Mouse (Mus musculus) limb, embryonic 14.5 days (tissue): ENCODE measurements at regions not wholly inside any gene's neighbourhood (a gene's known extent, or its start where the extent isn't known, plus 50 kb on each side); places are given as distances from the start of the nearest gene placed in this dataset.
"Not testable (repeated sequence)": the region's sequence is repeated elsewhere in the genome, so short reads cannot be mapped to it uniquely, and the experiment has no call there.

ENCODE experiments used
- ATAC-seq: fragments of 200-750 bp; cut with Nextera tagmentation; 2 replicates; pipeline ENCODE4 v1.8.0; 2017; ENCODE audit warnings: low read depth, moderate number of reproducible peaks, moderate TSS enrichment; ENCODE audit not compliant: low FRiP score
- DNase-seq: peaks from one replicate; pipeline ENCODE4 v3.0.0-alpha.2; 2015; ENCODE audit warnings: low spot score
- H3K27ac ChIP-seq: fragments of 300-500 bp; sonication (generic); replicated peaks from 2 replicates; pipeline ENCODE4 v1.5.1; 2014; ENCODE audit warnings: low read depth, mild to moderate bottlenecking, low read length, moderate library complexity, mixed read lengths
- H3K27me3 ChIP-seq: fragments of 300-500 bp; sonication (generic); 2 replicates; pipeline ENCODE4 v1.6.1; 2014; ENCODE audit warnings: low read length, mixed read lengths; ENCODE audit not compliant: control insufficient read depth, insufficient read depth
- H3K36me3 ChIP-seq: fragments of 300-500 bp; sonication (generic); 2 replicates; pipeline ENCODE4 v1.6.1; 2014; ENCODE audit warnings: mild to moderate bottlenecking, low read length, moderate library complexity, mixed read lengths; ENCODE audit not compliant: control insufficient read depth, insufficient read depth
- H3K4me1 ChIP-seq: fragments of 300-500 bp; sonication (generic); 2 replicates; pipeline ENCODE4 v1.6.1; 2014; ENCODE audit warnings: antibody characterized with exemption, low read length, mixed read lengths; ENCODE audit not compliant: control insufficient read depth, insufficient read depth
- H3K4me2 ChIP-seq: fragments of 300-500 bp; sonication (generic); replicated peaks from 2 replicates; pipeline ENCODE4 v1.6.1; 2014; ENCODE audit warnings: low read depth, mild to moderate bottlenecking, low read length, moderate library complexity; ENCODE audit not compliant: severe bottlenecking
- H3K4me3 ChIP-seq: fragments of 300-500 bp; sonication (generic); replicated peaks from 2 replicates; pipeline ENCODE4 v1.5.1; 2014; ENCODE audit warnings: low read length
- H3K9ac ChIP-seq: fragments of 300-500 bp; sonication (generic); 2 replicates; pipeline ENCODE4 v1.6.1; 2014; ENCODE audit warnings: mild to moderate bottlenecking, low read depth, low read length, moderate library complexity; ENCODE audit not compliant: severe bottlenecking
- H3K9me3 ChIP-seq: fragments of 300-500 bp; sonication (generic); 2 replicates; pipeline ENCODE4 v1.6.1; 2016; ENCODE audit warnings: low read length; ENCODE audit not compliant: control insufficient read depth
- POLR2A ChIP-seq: fragments of 200-500 bp; IDR thresholded peaks from 2 replicates; pipeline ENCODE4 v1.8.0; 2012; ENCODE audit warnings: inconsistent platforms, mild to moderate bottlenecking, moderate library complexity, borderline replicate concordance; ENCODE audit not compliant: insufficient read depth, insufficient read length; ENCODE audit errors: extremely low read depth
- WGBS: fragments of 180-500 bp; shearing (Covaris S2); extraction: QIAGEN DNeasy Blood & Tissue Kit; methylation state at CpG from one replicate; pipeline ENCODE4 v1.1.7; 2014; 5-methylcytosine and 5-hydroxymethylcytosine counted together

DNA sequence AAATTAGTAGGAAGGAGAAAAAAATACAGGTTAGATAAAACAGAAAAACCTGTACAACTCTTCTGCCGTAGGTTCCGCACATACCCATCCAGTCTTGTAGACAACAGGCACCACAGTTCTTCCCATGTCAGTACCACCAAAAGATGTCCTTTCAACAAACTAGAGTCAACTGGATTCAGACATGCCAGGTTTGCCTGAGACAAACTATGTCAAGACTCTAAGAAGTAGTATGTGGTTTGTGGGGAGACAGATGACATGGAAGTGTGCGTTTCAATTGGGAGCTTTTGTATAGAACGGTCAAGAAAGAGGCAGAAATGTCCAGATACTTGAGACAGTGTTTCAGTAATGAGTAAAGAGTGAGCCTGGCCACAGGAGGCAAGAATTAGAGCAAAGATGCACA is 119.5 kb upstream of the Nebl start:
- ATAC-seq (no peak), DNase-seq (no peak)
- no peak for TF ChIP-seq POLR2A
- Histone ChIP-seq H3K36me3 (no peaks in the 10 kb centered on the region), H3K27me3 (no peaks in the 10 kb centered on the region), H3K9ac (no peak overlapping the region), H3K4me1 (peaks cover 13% of the 10 kb centered on the region), H3K9me3 (no peaks in the 10 kb centered on the region), H3K4me3 (no peak overlapping the region), H3K4me2 (no peak overlapping the region), H3K27ac (no peak overlapping the region)
- 96% methylated on average over 4 of the region's 4 CpGs for WGBS

- WGBS = 32% methylated on average over 4 of the region's 4 CpGs
- DNase-seq = no peak
- no peak overlapping the region for H3K27ac ChIP-seq
- H3K4me2 ChIP-seq = no peak overlapping the region
- no peaks in the 10 kb centered on the region for H3K27me3 ChIP-seq
- TF ChIP-seq POLR2A = no peak
- no peak overlapping the region for H3K4me3 ChIP-seq
- H3K9ac ChIP-seq = no peak overlapping the region
- no peaks in the 10 kb centered on the region for H3K9me3 ChIP-seq
- no peaks in the 10 kb centered on the region for H3K36me3 ChIP-seq
- H3K4me1 ChIP-seq = peaks cover 13% of the 10 kb centered on the region
- ATAC-seq = no peak
These were observed 118.0 kb upstream of the Nebl start for GRCm38 (mm10) chr2:17849267-17849666.

GRCm38 (mm10) chr2:17845447-17846092 is 114.3 kb upstream of the Nebl start:
- WGBS = 85% methylated on average over 5 of the region's 7 CpGs
- DNase-seq, H3K9ac ChIP-seq, H3K4me1 ChIP-seq, H3K9me3 ChIP-seq, ATAC-seq, H3K4me3 ChIP-seq, H3K4me2 ChIP-seq, H3K27ac ChIP-seq, H3K27me3 ChIP-seq, H3K36me3 ChIP-seq: not testable (repeated sequence)

DNA sequence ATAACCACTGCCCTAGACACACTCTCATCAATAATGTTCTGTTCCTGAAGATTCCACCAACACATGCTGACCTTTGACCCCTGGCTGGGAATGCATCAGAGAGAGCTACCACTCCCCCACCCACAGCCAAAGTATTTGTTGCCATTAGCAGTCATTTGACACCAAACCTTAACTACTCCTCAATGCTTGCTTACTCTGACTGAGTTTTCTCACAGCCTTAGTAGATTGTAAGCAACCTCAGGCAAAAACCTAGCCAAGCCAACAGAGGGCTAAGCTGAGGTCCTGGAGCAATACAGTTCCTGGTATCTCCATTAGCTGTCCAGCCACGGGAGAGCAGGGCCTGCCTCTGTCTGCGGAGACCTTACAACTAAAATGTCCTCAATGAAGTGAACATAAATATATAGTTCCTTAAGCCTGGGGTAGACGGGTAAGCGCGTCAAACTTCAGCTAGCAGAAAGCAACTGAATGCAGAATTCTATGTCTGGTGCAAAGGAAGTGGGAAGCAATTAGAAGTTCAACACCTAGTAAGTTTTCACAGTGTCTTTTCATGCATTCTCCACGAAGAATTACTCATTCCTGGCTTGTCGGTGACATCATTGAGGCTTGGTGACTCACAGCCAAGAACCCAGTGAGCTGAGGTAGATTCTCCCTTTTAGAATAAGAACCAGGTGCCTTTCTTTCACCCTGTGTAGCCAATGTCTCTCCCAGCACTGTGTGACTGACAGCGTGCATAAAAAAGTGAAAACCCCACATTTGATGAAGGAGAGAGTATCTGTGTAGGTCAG is 113.6 kb upstream of the Nebl start:
- no peak overlapping the region for H3K4me3 ChIP-seq
- no peaks in the 10 kb centered on the region for H3K27me3 ChIP-seq
- no peaks in the 10 kb centered on the region for H3K36me3 ChIP-seq
- H3K27ac ChIP-seq = no peak overlapping the region
- H3K4me2 ChIP-seq = no peak overlapping the region
- no peak for ATAC-seq
- H3K4me1 ChIP-seq = no peaks in the 10 kb centered on the region
- H3K9ac ChIP-seq = no peak overlapping the region
- WGBS = 71% methylated on average over 8 of the region's 8 CpGs
- no peak for TF ChIP-seq POLR2A
- H3K9me3 ChIP-seq = no peaks in the 10 kb centered on the region
- DNase-seq = no peak

- Histone ChIP-seq H3K9me3 (no peaks in the 10 kb centered on the region), H3K4me1 (no peaks in the 10 kb centered on the region), H3K9ac (no peak overlapping the region), H3K4me3 (no peak overlapping the region), H3K27me3 (no peaks in the 10 kb centered on the region), H3K36me3 (no peaks in the 10 kb centered on the region), H3K27ac (no peak overlapping the region), H3K4me2 (no peak overlapping the region)
- 45% methylated on average over 3 of the region's 3 CpGs for WGBS
- ATAC-seq (no peak), DNase-seq (no peak)
- no peak for TF ChIP-seq POLR2A
These were observed 110.7 kb upstream of the Nebl start for GRCm38 (mm10) chr2:17841963-17842362.
